Mouse (Mus musculus): Measurements from ENCODE around the gene Cfap54.

- TF ChIP-seq CTCF (IDR thresholded peaks at IDR 0.05; ENCODE audit: borderline replicate concordance, control insufficient read depth, extremely low read depth, insufficient read depth, low read length, poor library complexity), result no peak
- no peak for TF ChIP-seq POLR2A (IDR thresholded peaks at IDR 0.05; ENCODE audit: control insufficient read depth, extremely low read depth, insufficient read depth, low read length, poor library complexity)
Observed at GRCm38 (mm10) chr10:93064973-93065372, 16.4 kb downstream of the Cfap54 start.
